Mouse (Mus musculus) ES-CJ7 (cell line): ENCODE results near the gene Il16.
A peak's percentile ranks its signal among the peaks of the same experiment; 100 is the strongest.

Experiments used
- DNase-seq: peaks from one replicate; pipeline ENCODE4 v3.0.0; 2011; ENCODE audit warnings: low read depth, low spot score

The Il16 gene

GRCm38 (mm10) chr7:83615815-83616214 is 129.7 kb downstream of the Il16 start:
- DNase-seq, result peak; percentile 7

DNA sequence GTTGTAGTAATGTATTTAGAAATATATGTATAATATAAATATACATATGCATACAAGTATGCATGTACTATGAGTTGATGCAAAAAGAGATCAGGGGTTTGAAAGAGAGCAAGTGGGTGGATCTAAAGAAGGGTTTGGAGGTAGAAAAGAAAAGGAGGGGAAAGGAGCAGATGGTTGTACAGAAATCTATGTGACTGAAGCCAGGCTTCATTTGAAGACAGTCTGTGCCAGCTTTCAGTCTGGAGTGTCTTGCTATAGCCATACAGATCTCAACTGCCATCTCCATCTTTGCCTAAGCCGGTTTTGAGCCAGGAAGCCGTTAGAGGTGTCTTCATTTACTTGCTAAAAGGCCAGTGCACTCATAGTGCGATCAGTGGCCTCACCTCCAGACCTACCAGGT is 130.3 kb downstream of the Il16 start:
- no peak for DNase-seq

- DNase-seq, result no peak
Measured at GRCm38 (mm10) chr7:83611886-83612285, 133.6 kb downstream of the Il16 start.

DNA sequence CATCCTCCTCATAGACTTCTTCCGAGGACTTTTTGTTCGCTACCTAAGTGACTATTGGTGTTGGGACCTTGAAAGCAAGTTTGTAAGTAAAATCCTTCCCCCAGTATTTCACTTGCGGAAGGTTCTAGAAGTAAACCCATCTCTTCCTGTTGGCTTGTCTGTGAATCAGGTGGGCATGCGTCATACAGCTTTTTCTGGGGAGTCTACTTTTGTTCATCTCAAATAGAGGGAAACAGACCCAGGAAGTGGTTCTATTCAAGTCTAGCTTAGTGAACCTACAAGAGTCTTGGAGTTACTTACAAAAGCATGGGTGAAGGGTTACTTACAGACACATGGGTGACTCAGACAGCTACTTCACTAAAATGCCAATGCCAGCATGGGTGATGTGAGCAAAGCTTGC is 135.6 kb downstream of the Il16 start:
- DNase-seq, result no peak

DNA sequence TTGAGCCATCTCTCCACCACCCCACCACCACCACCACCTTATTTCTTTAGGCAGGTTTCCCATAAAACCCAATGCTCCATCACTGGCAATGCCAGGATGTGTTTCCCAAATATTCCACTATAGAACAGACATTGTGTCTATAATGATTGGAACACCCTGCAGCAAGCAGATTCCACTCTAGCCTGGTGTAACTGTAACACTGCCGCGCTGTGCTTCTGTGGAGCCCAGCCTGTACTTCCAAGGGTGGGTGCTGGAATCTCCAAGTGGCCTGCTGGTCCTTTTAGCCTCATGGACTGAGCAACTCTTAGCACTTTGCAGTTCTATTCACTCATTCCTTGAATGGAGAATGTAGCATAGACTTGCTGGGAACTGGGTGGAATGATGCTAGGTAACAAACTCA is 138.7 kb downstream of the Il16 start:
- DNase-seq, result no peak

DNA sequence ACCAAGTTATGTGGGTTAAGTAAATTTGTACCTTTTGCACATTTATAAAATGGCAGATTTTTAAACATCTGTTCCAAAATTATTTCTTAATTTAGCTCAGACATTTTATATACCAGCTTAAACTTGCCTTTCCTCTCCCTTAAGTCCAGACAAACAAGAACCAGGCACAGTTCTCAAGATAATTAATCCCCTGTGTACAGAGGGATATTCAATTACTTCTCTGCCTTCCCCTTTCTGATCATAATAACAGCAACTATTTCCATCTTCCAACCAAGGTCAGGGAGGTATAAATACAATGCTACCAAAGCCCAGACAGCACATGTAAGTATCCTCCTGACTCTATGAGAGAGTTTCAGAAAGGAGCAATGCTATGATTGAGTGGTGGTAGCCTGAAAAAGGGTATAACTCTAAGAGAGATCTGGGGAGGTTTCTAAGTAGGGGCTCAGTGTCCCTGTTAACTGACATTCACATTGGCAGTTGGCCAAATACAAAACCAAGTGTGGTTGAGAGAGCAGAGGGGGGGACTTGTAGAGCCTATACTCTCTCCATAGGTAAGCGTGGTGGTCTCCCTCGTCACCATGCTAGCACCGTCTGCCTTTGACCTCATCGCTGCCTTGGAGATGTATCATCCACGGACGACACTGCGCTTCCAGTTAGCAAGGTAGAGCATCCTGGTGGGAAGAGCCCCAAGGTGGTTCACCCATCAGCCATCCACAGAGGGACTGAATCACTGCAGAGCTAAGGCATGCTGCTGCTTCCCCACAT is 141.2 kb downstream of the Il16 start:
- DNase-seq, result no peak

DNA sequence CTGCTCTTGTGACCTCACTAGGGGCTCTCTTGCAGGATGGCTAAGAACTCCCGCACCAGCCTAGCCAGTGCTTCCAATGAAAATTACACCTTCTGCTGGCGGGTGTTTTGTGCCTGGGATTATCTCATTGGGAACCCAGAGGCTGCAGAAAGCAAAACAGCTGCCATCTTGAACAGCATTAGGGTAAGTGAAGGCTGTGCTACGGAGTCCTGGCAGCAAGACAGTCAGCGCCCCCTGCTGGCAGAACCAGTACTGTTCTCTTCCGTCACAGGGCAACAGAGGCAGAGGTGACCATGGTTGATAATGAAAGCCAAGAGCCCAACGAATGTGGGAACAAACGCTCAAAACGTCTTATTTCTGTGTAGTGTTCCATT is 145.6 kb downstream of the Il16 start:
- peak; percentile 81 for DNase-seq

GRCm38 (mm10) chr7:83598997-83599912 is 146.3 kb downstream of the Il16 start:
- DNase-seq, result no peak

DNA sequence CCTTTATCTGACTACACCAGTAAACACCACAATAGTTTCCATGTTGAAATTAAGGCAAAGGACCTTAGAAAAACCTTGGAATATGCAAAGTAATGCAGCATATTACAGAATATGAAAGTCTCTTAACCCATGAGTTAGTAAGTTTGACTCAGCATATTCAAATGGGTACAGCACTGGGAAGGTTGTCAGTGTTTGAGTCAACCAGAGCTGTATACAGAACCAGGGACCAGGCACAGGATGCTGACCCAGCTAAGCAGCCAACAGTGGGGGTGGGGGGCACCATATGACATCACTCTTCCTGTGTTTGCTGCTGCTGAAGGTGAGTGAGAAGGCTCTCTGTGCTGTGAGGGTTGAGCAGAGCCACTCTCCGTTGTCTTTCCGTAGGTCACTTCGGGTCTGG is 148.5 kb downstream of the Il16 start:
- DNase-seq, result no peak

GRCm38 (mm10) chr7:83594056-83594455 is 151.5 kb downstream of the Il16 start:
- no peak for DNase-seq
